Mouse (Mus musculus): ENCODE measurements around the gene Zfp319. TPM values are rescaled to one million over a fixed set of nuclear protein-coding genes. Genes with fewer than 3 reads are reported as not detected.

The Zfp319 gene
- polyA plus RNA-seq (2012; ENCODE audit: low replicate concordance) = 13.0 and 17.8 TPM in 2 replicates

GRCm38 (mm10) chr8:95331720-95332436, at the start of gene Zfp319, which contains the start of gene Usb1:
TSS of gene Zfp319 (minus strand) at chr8:95331950.
TSS of gene Usb1 (plus strand) at chr8:95332284.

GRCm38 (mm10) chr8:95352151-95352870, 20.6 kb upstream of the Zfp319 start, which contains the start of gene Mmp15:
TSS of gene Mmp15 (plus strand) at chr8:95352268.

GRCm38 (mm10) chr8:95310342-95310970, 21.3 kb downstream of the Zfp319 start, which contains the start of gene Tepp:
TSS of gene Tepp (plus strand) at chr8:95310566.

GRCm38 (mm10) chr8:95306431-95306830, 25.3 kb downstream of the Zfp319 start, which contains the start of gene Cngb1:
TSS of gene Cngb1 (minus strand) at chr8:95306585.

Other genes starting within 250 kb of the Zfp319 start
- 9.8 and 16.0 TPM in 2 replicates for gene Kifc3, start 129.1 kb downstream of the Zfp319 start, polyA plus RNA-seq (2012; ENCODE audit: low replicate concordance)
- gene Cngb1, start 25.4 kb downstream of the Zfp319 start, polyA plus RNA-seq (2012; ENCODE audit: low replicate concordance) = 0.23 and 0.76 TPM in 2 replicates
- gene Tepp, start 21.4 kb downstream of the Zfp319 start, polyA plus RNA-seq (2012; ENCODE audit: low replicate concordance) = not detected in 2 replicates
- gene Usb1, start 334 bp upstream of the Zfp319 start, polyA plus RNA-seq (2012; ENCODE audit: low replicate concordance) = 20.3 and 25.0 TPM in 2 replicates
- 0.40 and 0.63 TPM in 2 replicates for gene Mmp15, start 20.3 kb upstream of the Zfp319 start, polyA plus RNA-seq (2012; ENCODE audit: low replicate concordance)
- gene Cfap20, start 102.9 kb upstream of the Zfp319 start, polyA plus RNA-seq (2012; ENCODE audit: low replicate concordance) = 13.2 and 31.0 TPM in 2 replicates
- 7.8 and 25.5 TPM in 2 replicates for gene Csnk2a2, start 158.1 kb upstream of the Zfp319 start, polyA plus RNA-seq (2012; ENCODE audit: low replicate concordance)
- not detected in 2 replicates for gene Ccdc113, start 202.1 kb upstream of the Zfp319 start, polyA plus RNA-seq (2012; ENCODE audit: low replicate concordance)
- not detected in 2 replicates for gene Prss54, start 244.4 kb upstream of the Zfp319 start, polyA plus RNA-seq (2012; ENCODE audit: low replicate concordance)